Mouse (Mus musculus): ENCODE measurements around the gene Irf5.

DNA sequence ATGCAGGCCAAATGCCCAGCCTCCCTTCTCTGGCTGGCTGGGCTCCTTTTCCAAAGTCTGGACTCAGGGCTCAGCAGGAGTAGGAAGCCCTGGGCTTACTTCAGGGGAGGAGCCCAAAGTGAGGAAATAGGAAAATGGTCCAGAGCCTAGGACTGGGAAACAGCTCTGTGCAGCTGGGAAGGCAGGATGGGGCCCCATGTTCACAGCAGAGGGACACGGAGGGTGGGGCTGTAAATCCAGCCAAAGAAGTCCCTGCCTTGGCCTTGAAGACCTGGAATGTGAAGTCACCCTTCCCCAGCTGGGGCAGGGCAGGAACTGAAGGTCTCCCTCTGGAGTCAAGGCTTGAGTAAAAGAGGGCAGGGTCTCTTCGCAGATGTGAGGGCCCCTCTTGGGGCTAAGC lies 17.3 kb upstream of the Irf5 start:
- TF ChIP-seq EP300 (optimal IDR thresholded peaks at IDR 0.05) (no peak), CTCF (IDR thresholded peaks at IDR 0.05; ENCODE audit: low read depth) (no peak)
